Mouse (Mus musculus) C2C12 (cell line): ENCODE measurements around the gene Cct7. TPM values are rescaled to one million over a fixed set of nuclear protein-coding genes. Genes with fewer than 3 reads are reported as not detected.

Experiments
- H3K27me3 ChIP-seq: one replicate; pipeline ENCODE4 v1.6.1; 2011; ENCODE audit not compliant: control insufficient read depth, insufficient read depth, insufficient read length
- H3K36me3 ChIP-seq: one replicate; pipeline ENCODE4 v1.6.1; 2011; ENCODE audit not compliant: control insufficient read depth, insufficient read depth
- H3K4me3 ChIP-seq: one replicate; pipeline ENCODE4 v1.5.1; 2011; ENCODE audit warnings: mild to moderate bottlenecking, control low read depth; ENCODE audit not compliant: poor library complexity, insufficient read depth, severe bottlenecking
- H3K79me2 ChIP-seq: one replicate; pipeline ENCODE4 v1.6.1; 2011; ENCODE audit not compliant: control insufficient read depth, insufficient read depth
- H3K79me3 ChIP-seq: one replicate; pipeline ENCODE4 v1.6.1; 2011; ENCODE audit warnings: low read depth, control low read depth
- H3ac ChIP-seq: one replicate; pipeline ENCODE3; 2011; ENCODE audit warnings: low read depth; ENCODE audit not compliant: control insufficient read depth, insufficient read length
- CEBPB ChIP-seq: IDR thresholded peaks from one replicate; pipeline ENCODE4 v1.6.1; 2011; ENCODE audit warnings: low read depth, mild to moderate bottlenecking, control low read depth, moderate library complexity
- CTCF ChIP-seq: IDR thresholded peaks from one replicate; pipeline ENCODE4 v1.5.1; 2011; ENCODE audit not compliant: control insufficient read depth, insufficient read depth, insufficient read length
- FOSL1 ChIP-seq: IDR thresholded peaks from one replicate; pipeline ENCODE4 v1.8.0; 2011; ENCODE audit warnings: mild to moderate bottlenecking, low read length; ENCODE audit not compliant: poor library complexity, insufficient read depth, severe bottlenecking
- MAX ChIP-seq: IDR thresholded peaks from one replicate; pipeline ENCODE4 v1.6.1; 2011; ENCODE audit warnings: mild to moderate bottlenecking, control low read depth
- MYOD1 ChIP-seq: IDR thresholded peaks from one replicate; pipeline ENCODE4 v1.6.1; 2011; ENCODE audit warnings: low read depth; ENCODE audit not compliant: control insufficient read depth, insufficient read length
- MYOG ChIP-seq: IDR thresholded peaks from one replicate; pipeline ENCODE4 v1.6.1; 2011; ENCODE audit not compliant: control insufficient read depth, insufficient read length; ENCODE audit errors: extremely low read depth
- USF1 ChIP-seq: IDR thresholded peaks from one replicate; pipeline ENCODE4 v1.6.1; 2011; ENCODE audit warnings: low read depth, mild to moderate bottlenecking, control low read depth, moderate library complexity
- polyA plus RNA-seq: library from polyadenylated mRNA; unstranded; fragments of >200 nt; fragmentation: generic; extraction: Trizol; gene quantifications from one replicate; pipeline ENCODE4 v1.2.1, GENCODE M21; 2012; ENCODE audit warnings: missing spikeins

The Cct7 gene
- polyA plus RNA-seq, 1 experiment: 531 TPM

GRCm38 (mm10) chr6:85488510-85488909, 37.2 kb downstream of the Cct7 start:
- no peaks in the 10 kb centered on the region for H3K36me3 ChIP-seq
- H3K79me3 ChIP-seq: no peaks in the 10 kb centered on the region
- no peaks in the 10 kb centered on the region for H3K79me2 ChIP-seq
- H3K4me3 ChIP-seq: no peak overlapping the region
- H3K27me3 ChIP-seq: peaks cover 35% of the 10 kb centered on the region
- H3ac ChIP-seq: no peak overlapping the region
- TF ChIP-seq MYOG (no peak), CTCF (no peak), USF1 (no peak), FOSL1 (no peak), MAX (no peak), MYOD1 (no peak), CEBPB (no peak)

- Histone ChIP-seq H3K27me3 (peaks cover 23% of the 10 kb centered on the region), H3K4me3 (no peak overlapping the region), H3ac (no peak overlapping the region), H3K79me2 (no peaks in the 10 kb centered on the region), H3K36me3 (no peaks in the 10 kb centered on the region), H3K79me3 (no peaks in the 10 kb centered on the region)
- TF ChIP-seq MAX (no peak), USF1 (no peak), CEBPB (no peak), FOSL1 (no peak), MYOG (no peak), MYOD1 (no peak), CTCF (no peak)
These were observed 38.4 kb downstream of the Cct7 start for GRCm38 (mm10) chr6:85489717-85490116.

GRCm38 (mm10) chr6:85490252-85490651, 38.9 kb downstream of the Cct7 start:
- no peaks in the 10 kb centered on the region for H3K36me3 ChIP-seq
- no peaks in the 10 kb centered on the region for H3K79me3 ChIP-seq
- peaks cover 18% of the 10 kb centered on the region for H3K27me3 ChIP-seq
- no peaks in the 10 kb centered on the region for H3K79me2 ChIP-seq
- no peak overlapping the region for H3ac ChIP-seq
- no peak overlapping the region for H3K4me3 ChIP-seq
- no peak for TF ChIP-seq FOSL1
- no peak for TF ChIP-seq CTCF
- TF ChIP-seq MAX: no peak
- TF ChIP-seq MYOG: no peak
- no peak for TF ChIP-seq CEBPB
- TF ChIP-seq MYOD1: no peak
- no peak for TF ChIP-seq USF1

- H3ac ChIP-seq: no peak overlapping the region
These were observed 40.3 kb downstream of the Cct7 start for GRCm38 (mm10) chr6:85491606-85492005.

GRCm38 (mm10) chr6:85496976-85497375, 45.7 kb downstream of the Cct7 start:
- Histone ChIP-seq H3K4me3 (no peak overlapping the region), H3K27me3 (peaks cover 8% of the 10 kb centered on the region), H3K79me2 (no peaks in the 10 kb centered on the region), H3K79me3 (no peaks in the 10 kb centered on the region), H3K36me3 (no peaks in the 10 kb centered on the region), H3ac (no peak overlapping the region)
- TF ChIP-seq MAX: no peak
- no peak for TF ChIP-seq CTCF
- no peak for TF ChIP-seq CEBPB

More at GRCm38 (mm10) chr6:85491606-85492005, 40.3 kb downstream of the Cct7 start:
- Histone ChIP-seq H3K79me2 (no peaks in the 10 kb centered on the region), H3K79me3 (no peaks in the 10 kb centered on the region), H3K4me3 (no peak overlapping the region), H3K36me3 (no peaks in the 10 kb centered on the region), H3K27me3 (peaks cover 18% of the 10 kb centered on the region)
- TF ChIP-seq USF1: no peak

GRCm38 (mm10) chr6:85498147-85498546, 46.8 kb downstream of the Cct7 start:
- Histone ChIP-seq H3K36me3 (no peaks in the 10 kb centered on the region), H3K27me3 (peaks cover 20% of the 10 kb centered on the region), H3ac (no peak overlapping the region), H3K4me3 (no peak overlapping the region), H3K79me2 (no peaks in the 10 kb centered on the region), H3K79me3 (no peaks in the 10 kb centered on the region)
- TF ChIP-seq MAX (no peak), USF1 (no peak), FOSL1 (no peak), MYOD1 (no peak), MYOG (no peak), CTCF (no peak), CEBPB (no peak)
